Mouse (Mus musculus) retina, embryonic 14.5 days (tissue): ENCODE measurements around the gene Olfr288.
A peak's percentile ranks its signal among the peaks of the same experiment; 100 is the strongest.

Experiments used
- DNase-seq: peaks from one replicate; pipeline ENCODE4 v3.0.0-alpha.2; 2015; ENCODE audit warnings: low spot score

Olfr288 gene

GRCm38 (mm10) chr15:98195442-98195841, at the start of gene Olfr288:
Gene Olfr288, minus strand, starts transcription at chr15:98195542.
- no peak for DNase-seq

- DNase-seq = no peak
These were observed 40.1 kb upstream of the Olfr288 start for GRCm38 (mm10) chr15:98235442-98235841.

GRCm38 (mm10) chr15:98234350-98234749, 39.0 kb upstream of the Olfr288 start, which contains the start of gene Olfr286:
Gene Olfr286, minus strand, starts transcription at chr15:98234450.
- DNase-seq = no peak

- DNase-seq = no peak
These were observed 30.8 kb upstream of the Olfr288 start for GRCm38 (mm10) chr15:98226096-98226495.

- no peak for DNase-seq
These were observed 30.3 kb upstream of the Olfr288 start for GRCm38 (mm10) chr15:98225610-98226009.

- DNase-seq = no peak
These were observed 27.0 kb upstream of the Olfr288 start for GRCm38 (mm10) chr15:98222377-98222776.

- no peak for DNase-seq
These were observed 25.5 kb upstream of the Olfr288 start, which contains the start of the genes Gm44579 and Olfr287 for GRCm38 (mm10) chr15:98220877-98221276. Gene Gm44579, minus strand, starts transcription at chr15:98220977. Gene Olfr287, minus strand, starts transcription at chr15:98221056.

- no peak for DNase-seq
These were observed 18.8 kb upstream of the Olfr288 start for GRCm38 (mm10) chr15:98214130-98214529.

- DNase-seq = no peak
These were observed 18.1 kb upstream of the Olfr288 start for GRCm38 (mm10) chr15:98213336-98213870.

- no peak for DNase-seq
These were observed 14.3 kb upstream of the Olfr288 start for GRCm38 (mm10) chr15:98209676-98210075.

- DNase-seq = no peak
These were observed 10.9 kb downstream of the Olfr288 start for GRCm38 (mm10) chr15:98184456-98184855.

GRCm38 (mm10) chr15:98181856-98182570, 13.3 kb downstream of the Olfr288 start:
- no peak for DNase-seq

- DNase-seq = peak; percentile 91
These were observed 14.1 kb downstream of the Olfr288 start for GRCm38 (mm10) chr15:98181132-98181711.

GRCm38 (mm10) chr15:98180567-98181131, 14.7 kb downstream of the Olfr288 start:
- DNase-seq = no peak

GRCm38 (mm10) chr15:98177320-98177719, 18.0 kb downstream of the Olfr288 start:
- DNase-seq = no peak

GRCm38 (mm10) chr15:98173821-98174220, 21.5 kb downstream of the Olfr288 start:
- peak; percentile 84 for DNase-seq

- DNase-seq = no peak
These were observed 23.2 kb downstream of the Olfr288 start for GRCm38 (mm10) chr15:98172113-98172512.

- no peak for DNase-seq
These were observed 24.4 kb downstream of the Olfr288 start for GRCm38 (mm10) chr15:98170917-98171316.

GRCm38 (mm10) chr15:98170365-98170764, 25.0 kb downstream of the Olfr288 start:
- peak; percentile 65 for DNase-seq

- no peak for DNase-seq
These were observed 26.7 kb downstream of the Olfr288 start for GRCm38 (mm10) chr15:98168622-98169004.

- peak; percentile 88 for DNase-seq
These were observed 27.4 kb downstream of the Olfr288 start for GRCm38 (mm10) chr15:98167645-98168621.
